Mouse (Mus musculus): Measurements from ENCODE around the gene A430078G23Rik.
"Not testable (repeated sequence)": the region's sequence is repeated elsewhere in the genome, so short reads cannot be mapped to it uniquely, and the experiment has no call there.

Gene A430078G23Rik

DNA sequence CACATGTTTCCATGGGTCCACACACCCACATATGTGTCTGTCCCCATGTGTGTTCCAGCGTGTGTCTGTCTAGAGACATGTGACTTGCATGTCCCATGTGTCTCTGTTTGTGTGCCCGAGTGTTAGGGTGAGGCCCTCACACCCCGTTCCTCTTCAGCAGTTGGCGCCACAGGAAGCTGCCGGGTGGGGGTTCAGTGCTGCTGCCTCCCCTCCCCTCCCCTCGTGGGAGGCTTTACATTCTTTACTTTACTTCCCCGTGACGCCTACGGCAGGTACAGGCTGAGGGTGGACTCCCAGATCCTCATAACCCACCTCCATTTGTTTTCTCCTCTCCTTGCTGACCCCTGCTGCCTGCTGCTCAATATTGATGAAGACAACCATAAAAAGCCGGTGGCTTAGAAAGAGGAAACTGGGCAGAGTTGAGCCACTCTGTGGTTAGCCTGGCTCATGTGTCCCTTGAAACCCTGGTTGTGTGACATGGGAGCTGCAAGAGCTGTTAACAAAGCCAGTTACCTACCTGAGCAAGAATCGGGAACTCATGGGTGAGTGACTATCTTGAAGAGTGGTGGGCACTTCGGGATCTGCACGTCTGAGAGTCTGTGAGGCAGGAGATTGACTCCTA lies at the start of gene A430078G23Rik:
Gene A430078G23Rik (plus strand): TSS at position 227 of the 622 bp plus-strand sequence.
- DNase-seq (ENCODE audit: low read depth, low spot score) = peak; percentile 26

DNA sequence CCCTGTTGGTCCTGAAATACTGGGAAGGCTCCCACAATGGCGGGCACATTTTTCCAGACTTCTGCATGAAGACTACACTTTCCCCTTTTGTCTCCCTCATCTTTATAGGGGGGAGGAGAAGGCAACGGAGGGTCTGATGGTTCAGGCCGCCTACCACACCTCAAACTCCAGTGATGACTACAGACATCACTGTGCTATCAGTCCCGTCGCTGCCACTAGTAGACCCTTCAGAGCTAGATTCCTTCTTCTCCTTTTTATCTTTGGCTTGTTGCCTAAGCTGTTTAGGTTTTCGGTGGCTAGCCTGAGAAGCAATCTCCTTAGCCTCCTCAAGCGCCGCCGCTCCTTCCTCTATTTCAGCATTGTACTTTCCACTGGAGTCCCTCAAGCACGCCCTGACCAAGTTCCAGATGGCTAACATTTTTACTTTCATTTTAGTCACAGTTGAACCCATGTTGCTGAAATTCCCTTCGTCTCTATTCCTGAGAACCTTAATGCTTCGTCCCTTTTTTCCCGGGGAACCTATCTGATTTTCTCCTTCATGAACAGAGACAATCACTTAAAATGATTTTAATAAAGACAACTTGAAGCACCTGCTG lies 44.9 kb upstream of the A430078G23Rik start:
- DNase-seq (ENCODE audit: low read depth, low spot score) = not testable (repeated sequence)

DNA sequence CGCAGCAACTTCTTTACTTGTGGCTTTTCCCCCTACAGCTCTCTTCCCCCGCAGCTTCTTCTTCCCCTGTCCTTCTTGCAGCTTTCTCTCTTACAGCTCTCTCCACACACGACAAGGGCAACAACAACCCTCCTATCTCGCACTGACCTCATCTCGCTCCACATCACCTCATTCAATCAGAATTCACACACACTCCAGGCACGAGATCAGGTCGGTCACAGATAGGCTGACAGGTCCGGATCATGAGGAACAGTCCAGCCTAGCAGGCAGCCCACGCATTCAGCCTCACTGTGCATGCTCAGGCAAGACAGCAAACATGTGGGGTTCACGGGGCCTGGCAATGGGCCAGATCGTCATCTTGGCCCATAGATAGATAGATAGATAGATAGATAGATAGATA lies 43.6 kb upstream of the A430078G23Rik start:
- DNase-seq (ENCODE audit: low read depth, low spot score) = no peak

DNA sequence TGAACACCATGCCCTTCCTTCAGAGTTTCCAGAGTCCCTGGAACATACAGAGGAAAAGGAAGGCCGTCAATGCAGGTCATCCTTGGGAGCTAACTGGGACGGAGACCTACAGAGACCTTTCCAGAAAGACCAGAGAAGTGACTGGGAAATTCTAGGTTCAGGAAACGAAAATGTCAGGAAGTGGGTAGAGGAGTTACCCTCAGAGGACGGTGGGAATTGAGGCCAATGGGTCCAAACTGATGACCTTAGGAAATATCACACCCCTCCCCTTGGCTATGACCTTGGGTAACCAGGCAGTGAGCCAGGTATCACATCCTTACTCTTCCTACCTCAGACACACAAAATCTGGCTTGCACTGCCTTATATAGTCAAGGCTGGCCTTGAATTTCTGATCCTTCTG lies 41.7 kb upstream of the A430078G23Rik start:
- no peak for DNase-seq (ENCODE audit: low read depth, low spot score)

DNA sequence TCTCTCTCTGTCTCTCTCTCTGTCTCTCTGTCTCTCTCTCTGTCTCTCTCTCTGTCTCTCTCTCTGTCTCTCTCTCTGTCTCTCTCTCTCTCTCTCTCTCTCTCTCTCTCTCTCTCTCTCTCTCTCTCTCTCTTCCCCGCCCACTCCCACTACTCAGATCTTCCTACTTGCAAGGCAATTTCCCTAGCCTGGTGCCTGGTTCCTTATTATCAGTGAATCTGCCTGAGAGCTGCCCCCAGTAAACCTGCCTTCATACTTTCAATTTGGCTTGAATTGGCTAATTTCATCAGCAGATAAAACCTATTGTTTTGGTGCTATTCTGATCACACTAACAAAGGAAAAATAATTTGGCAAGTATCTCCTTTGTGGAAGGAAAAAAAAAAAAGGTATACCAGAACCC lies 39.8 kb upstream of the A430078G23Rik start:
- not testable (repeated sequence) for DNase-seq (ENCODE audit: low read depth, low spot score)

- no peak for DNase-seq (ENCODE audit: low read depth, low spot score)
These were observed 39.4 kb upstream of the A430078G23Rik start for GRCm38 (mm10) chr8:3313843-3314242.

DNA sequence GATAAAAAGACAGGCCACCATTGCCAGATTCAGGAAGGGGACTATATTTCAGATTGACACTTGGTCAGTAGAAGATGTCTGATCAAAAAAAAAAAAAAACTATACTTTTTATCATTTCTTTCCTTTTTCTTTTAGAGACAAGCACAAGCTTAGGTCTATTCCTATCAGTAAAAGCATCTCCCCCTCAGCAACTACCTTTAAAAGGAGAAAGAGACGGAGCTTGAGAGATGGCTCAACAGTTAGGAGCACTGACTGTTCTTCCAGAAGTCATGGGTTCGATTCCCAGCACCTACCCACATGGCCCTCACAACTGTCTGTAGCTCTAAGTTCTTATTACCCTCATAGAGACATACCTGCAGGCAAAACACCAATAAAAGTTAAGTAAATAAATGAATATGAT lies 38.9 kb upstream of the A430078G23Rik start:
- no peak for DNase-seq (ENCODE audit: low read depth, low spot score)

DNA sequence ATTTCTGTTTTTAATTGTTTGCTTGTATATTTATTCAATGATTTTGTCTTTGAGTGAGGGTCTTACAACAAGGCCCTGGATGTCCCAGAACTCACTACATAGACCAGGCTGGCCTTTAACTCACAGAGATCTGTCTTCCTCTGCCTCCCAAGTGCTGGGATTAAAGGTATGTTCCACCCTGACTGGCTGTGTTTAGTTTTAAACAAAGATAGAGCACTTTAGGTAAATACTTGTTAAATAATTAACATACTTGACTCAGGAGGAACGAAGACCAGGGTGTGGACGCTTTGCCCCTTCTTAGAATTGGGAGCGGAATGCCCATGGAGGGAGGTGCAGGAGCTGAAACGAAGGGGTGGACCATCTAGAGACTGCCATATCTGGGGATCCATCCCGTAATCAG lies 36.6 kb upstream of the A430078G23Rik start:
- no peak for DNase-seq (ENCODE audit: low read depth, low spot score)

- DNase-seq (ENCODE audit: low read depth, low spot score) = not testable (repeated sequence)
These were observed 33.9 kb upstream of the A430078G23Rik start for GRCm38 (mm10) chr8:3319267-3319666.

DNA sequence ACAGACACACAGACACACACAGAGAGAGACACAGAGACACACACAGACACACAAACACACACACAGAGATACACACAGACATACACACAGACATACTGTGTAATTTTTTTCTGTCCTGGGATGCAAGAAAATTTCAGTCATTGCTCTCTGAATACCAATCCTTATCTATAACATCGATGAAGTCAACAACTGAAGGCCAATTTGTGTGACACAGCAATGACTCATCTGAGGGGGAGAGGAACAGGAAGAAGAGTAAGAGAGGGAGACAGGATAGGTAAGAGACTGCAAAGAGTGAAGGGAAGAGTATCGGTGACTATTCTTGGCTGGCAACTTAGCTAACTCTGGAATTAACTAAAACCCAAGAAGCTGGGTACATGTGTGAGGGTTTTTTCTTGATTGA lies 29.0 kb upstream of the A430078G23Rik start:
- no peak for DNase-seq (ENCODE audit: low read depth, low spot score)

DNA sequence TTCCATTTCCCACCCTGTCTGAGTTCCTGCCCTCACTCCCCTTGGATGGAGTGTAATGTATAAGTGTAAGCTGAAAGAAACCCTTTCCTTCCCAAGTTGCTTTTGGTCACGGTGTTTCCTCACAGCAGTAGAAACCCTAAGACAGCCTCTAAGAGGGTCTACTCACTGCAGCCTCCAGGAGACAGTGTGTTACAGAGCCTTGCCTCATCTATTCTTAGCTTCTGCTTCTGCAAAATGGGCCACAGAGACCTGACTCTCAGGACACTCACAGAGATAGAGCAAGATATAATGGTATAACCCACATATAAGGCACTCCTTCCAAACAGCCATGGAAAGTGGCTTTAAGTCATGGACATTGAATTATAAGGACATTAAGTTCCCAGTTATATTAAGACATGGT lies 26.2 kb upstream of the A430078G23Rik start:
- no peak for DNase-seq (ENCODE audit: low read depth, low spot score)

DNA sequence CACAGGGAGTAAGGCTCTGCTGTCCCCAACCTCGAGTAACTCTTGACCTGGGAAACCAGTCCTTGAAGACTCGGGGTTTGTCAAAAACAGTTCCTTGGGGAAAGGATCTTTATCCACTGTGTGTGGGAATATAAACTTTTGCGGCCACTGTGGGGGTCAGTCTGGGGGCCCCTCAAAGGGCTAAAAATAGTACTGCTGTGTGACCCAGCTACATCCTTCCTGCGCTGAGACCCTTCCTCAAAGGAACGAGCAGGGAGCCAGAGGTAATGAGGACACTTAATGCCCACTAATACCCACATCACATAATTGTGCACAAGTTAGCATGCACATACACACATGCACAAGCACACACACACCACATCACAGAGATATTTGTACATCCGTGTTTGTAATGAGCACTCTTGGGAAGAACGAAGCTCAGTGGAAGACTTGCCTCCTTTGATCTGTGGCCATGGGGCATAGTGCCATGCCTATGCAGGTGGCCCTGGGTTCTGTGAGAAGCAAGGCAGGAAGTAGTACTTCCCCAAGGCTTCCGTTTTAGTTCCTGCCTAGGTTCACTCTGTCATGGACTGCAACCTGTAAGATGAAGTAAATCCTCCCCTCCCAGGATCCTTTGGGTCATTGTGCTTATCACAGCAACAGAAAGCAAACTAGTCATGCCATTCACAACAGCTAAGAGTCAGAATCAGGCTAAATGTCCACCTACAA lies 25.5 kb upstream of the A430078G23Rik start:
- DNase-seq (ENCODE audit: low read depth, low spot score) = no peak

DNA sequence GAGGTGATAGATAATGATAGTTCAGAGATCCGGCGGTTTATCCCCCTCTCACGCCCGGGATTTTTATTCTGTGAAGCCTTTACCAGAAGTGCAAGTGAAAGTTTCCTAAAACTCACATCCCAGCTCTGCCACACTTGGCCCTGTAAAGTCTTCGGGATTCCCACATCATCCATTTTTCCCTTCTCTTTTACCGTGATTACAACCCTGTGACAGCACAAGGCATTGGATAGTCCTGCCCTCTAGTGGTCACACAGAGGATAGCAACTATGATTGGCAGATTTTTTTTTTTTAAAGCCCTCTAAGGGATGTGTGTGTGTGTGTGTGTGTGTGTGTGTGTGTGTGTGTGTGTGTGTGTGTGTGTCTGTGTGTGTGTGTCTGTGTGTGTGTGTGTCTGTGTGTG lies 22.6 kb upstream of the A430078G23Rik start:
- peak; percentile 49 for DNase-seq (ENCODE audit: low read depth, low spot score)

GRCm38 (mm10) chr8:3331692-3332091 lies 21.5 kb upstream of the A430078G23Rik start:
- no peak for DNase-seq (ENCODE audit: low read depth, low spot score)

- DNase-seq (ENCODE audit: low read depth, low spot score) = no peak
These were observed 17.3 kb upstream of the A430078G23Rik start for GRCm38 (mm10) chr8:3335881-3336280.

DNA sequence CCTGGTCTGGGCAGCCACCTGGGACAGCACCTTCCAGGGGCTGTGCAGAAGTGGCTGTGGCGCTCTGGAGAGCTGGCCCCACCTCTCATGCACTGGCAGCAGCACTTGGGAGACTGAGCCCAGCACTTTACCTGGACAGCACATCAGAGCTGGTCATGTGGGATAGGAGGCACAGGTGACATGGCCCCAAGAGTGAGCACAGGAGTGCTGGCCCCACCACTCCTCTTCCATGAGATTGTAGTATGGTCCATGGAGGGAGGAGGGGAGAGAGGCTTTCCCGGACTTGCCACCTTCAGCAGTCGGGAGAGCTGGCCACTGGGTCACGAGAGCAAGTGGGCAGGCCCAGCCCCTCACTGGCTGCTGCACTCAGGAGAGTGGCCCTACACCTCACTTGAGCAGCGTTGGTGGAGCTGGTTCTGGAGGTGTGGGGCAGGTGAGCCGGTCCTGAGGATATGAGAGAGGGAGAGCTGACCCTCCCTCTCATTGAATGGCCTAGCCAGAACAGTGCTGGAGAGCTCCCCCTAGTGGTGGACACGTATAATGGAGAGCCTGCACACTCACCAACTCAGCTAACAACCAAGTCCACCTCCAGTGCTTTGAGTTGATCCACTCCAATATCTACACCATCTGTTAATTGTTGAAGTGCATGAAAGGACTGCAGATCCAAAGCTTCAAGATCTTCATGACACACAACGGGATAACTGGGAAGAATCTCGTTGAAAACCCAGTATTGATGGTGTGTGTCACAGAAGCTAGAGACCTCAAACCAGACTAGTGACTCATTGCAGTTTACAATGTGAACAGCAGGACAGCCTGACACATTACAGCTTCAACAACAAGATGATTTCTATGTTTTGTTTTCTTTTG lies 16.3 kb upstream of the A430078G23Rik start:
- DNase-seq (ENCODE audit: low read depth, low spot score) = peak; percentile 59

GRCm38 (mm10) chr8:3337525-3337824 lies 15.7 kb upstream of the A430078G23Rik start:
- DNase-seq (ENCODE audit: low read depth, low spot score) = not testable (repeated sequence)

DNA sequence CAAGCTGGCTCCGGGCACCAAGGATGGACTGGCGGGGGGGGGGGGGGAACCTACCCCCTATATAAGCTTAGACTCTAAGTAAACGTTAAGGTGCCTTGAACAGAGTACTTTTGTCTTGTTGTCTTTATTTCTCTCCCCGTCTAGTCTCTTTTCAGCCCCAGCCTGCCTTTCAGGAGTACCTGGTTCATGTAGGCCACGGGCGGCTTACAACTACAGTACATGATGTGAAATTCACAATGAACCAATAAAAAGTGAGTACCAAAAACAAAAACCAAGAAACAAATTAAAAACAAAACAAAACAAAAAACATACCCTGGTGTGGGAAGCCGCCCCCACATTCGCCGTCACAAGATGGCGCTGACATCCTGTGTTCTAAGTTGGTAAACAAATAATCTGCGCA lies 15.2 kb upstream of the A430078G23Rik start:
- no peak for DNase-seq (ENCODE audit: low read depth, low spot score)

GRCm38 (mm10) chr8:3340711-3341110 lies 12.5 kb upstream of the A430078G23Rik start:
- DNase-seq (ENCODE audit: low read depth, low spot score) = not testable (repeated sequence)

GRCm38 (mm10) chr8:3345337-3345736 lies 7.9 kb upstream of the A430078G23Rik start:
- DNase-seq (ENCODE audit: low read depth, low spot score) = no peak

DNA sequence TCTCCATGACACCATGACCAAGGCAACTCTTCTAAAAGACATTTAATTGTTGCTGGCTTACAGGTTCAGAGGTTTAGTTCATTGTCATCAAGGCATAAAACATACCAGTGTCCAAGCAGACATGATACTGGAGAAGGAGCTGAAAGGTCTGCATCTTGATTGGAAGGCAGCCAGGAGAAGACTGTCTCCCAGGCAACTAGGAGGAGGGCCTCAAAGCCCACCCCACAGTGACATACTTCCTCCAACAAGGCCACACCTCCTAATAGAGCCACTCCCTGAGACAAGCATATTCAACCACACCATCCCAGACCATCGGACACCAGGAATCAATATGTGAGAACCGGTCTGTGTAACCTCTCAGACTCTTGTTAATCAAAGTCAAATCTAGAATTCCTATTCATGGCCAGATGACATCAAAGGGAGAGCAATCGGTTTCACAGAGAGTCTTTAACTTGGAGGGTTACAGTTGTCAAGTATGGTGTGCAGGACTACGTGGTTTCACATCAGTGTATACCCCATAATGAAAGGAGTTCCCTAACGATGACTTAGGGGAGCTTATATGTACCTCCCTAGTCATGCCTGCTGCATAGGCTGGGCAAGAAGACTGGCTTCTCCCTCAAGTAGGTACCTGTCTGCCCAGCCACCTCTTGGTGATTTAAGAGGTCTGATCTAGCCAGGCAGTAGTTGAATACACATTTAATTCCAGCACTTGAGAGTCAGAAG lies 6.4 kb upstream of the A430078G23Rik start:
- no peak for DNase-seq (ENCODE audit: low read depth, low spot score)
